Mouse (Mus musculus): ENCODE results near the gene Eml3. TPM values are rescaled to one million over a fixed set of nuclear protein-coding genes. Genes with fewer than 3 reads are reported as not detected.
A peak's percentile ranks its signal among the peaks of the same experiment; 100 is the strongest.
"Not testable (repeated sequence)": the region's sequence is repeated elsewhere in the genome, so short reads cannot be mapped to it uniquely, and the experiment has no call there.

The Eml3 gene
- total RNA-seq, 2 experiments from 2014 or later = 7.1 to 9.6 TPM

- 0 out of 2 replicates have a peak, but pooled peaks have one; percentile 15 for ATAC-seq (replicated peaks; ENCODE audit: low FRiP score, poor library complexity, severe bottlenecking)
Observed at GRCm38 (mm10) chr19:8944062-8944461, 14.7 kb downstream of the Eml3 start.

DNA sequence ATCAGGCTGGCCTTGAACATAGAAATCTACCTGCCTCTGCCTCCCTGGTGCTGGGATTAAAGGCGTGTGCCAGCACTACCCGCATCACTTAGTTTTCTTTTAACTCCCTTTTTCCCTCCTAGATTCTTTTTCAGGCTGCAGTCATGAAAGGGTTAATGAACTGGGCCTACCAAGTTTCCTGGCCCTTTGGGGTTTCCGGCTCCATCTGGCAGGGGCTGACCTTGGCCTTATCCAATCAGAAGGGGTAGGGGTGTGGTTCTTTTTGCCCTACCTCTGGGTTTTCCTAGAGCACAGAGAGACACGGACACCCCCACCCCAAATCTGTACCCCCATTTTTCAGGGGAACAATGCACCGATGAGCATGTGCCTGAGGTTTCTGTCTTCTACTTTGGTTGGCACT is 15.4 kb downstream of the Eml3 start:
- no peak for ATAC-seq (replicated peaks; ENCODE audit: low FRiP score, poor library complexity, severe bottlenecking)

DNA sequence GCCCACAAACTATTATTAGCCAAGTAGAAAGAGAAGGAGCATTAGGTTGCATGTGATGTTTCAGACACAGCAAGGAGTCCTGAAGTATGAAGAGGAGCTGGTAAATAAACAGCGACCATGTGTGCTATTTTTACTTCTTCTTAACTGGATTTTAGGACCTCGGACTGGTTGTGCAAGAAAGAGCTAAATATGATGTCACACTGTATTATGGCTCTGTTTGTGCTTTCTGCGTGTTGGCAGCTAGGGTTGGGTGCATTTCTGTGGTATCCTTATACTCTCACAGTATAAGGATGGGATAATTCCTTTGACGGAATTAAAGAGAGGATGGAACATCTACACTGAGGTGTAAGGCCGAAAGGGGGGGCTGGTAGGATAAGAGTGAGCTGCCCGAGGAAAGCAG is 15.9 kb downstream of the Eml3 start:
- no peak for ATAC-seq (replicated peaks; ENCODE audit: low FRiP score, poor library complexity, severe bottlenecking)

DNA sequence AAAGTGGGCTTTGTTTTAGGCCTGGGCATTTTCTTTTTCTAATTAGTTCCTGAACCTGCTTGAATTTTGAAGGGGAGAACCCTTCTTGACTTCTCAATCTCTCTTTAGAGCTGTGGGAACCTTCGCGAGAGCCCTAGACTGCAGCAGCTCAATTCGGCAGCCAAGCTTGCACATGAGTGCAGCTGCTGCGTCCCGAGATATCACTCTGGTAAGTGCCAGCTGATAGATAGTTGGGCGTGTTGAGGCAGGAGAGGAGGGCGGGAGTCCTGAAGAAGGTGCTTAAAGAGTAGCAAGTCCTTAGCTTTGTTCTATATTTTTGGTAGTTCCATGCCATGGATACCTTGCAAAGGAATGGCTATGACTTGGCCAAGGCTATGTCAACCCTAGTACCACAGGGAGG is 17.6 kb downstream of the Eml3 start:
- peak; percentile 80 for ATAC-seq (replicated peaks; ENCODE audit: low FRiP score, poor library complexity, severe bottlenecking)

- ATAC-seq (replicated peaks; ENCODE audit: low FRiP score, poor library complexity, severe bottlenecking) = no peak
Observed at GRCm38 (mm10) chr19:8950190-8950589, 20.8 kb downstream of the Eml3 start.

DNA sequence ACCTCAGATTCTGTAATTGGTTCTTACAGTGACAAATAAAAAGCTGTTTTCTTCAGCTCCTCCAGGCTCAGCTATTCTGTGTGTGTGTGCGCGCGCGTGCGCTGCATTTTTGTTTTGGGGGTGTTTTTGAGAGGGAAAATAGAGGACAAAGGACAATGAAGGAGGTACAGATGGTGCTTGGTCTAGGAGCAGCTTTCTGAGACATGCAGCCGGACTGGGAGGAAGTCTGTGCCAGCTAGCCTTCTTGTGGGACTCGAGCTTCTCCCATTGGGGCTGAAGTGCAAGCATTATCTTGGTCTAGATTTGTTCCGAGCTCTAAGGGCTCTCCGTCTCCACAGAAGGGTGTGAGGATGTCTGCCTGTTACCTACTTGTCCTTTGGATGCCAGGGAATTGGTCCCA is 22.9 kb downstream of the Eml3 start:
- no peak for ATAC-seq (replicated peaks; ENCODE audit: low FRiP score, poor library complexity, severe bottlenecking)

GRCm38 (mm10) chr19:8953135-8954039 is 24.0 kb downstream of the Eml3 start, which contains the start of gene Tut1:
Gene Tut1 (plus strand): TSS chr19:8953847.
- peak; percentile 96 for ATAC-seq (replicated peaks; ENCODE audit: low FRiP score, poor library complexity, severe bottlenecking)

DNA sequence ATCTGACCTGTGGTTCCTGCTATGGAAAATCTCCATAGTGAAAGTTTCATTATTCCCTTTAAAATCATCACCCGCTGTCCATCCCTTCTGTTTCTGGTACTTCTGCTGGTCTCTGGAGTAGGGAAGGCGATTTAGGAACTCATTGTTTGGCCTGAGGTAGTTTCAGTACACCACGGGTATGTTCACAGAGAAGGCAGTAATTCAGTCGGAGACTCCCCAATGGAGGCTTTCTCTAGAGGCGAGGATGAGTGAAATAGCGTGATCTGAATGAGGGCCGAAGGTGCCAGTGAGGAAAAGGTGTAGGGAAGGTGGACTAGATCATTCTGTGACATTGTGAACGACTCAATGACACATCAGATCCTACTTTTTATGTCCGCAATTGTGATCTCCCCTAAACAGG is 24.8 kb downstream of the Eml3 start:
- no peak for ATAC-seq (replicated peaks; ENCODE audit: low FRiP score, poor library complexity, severe bottlenecking)

DNA sequence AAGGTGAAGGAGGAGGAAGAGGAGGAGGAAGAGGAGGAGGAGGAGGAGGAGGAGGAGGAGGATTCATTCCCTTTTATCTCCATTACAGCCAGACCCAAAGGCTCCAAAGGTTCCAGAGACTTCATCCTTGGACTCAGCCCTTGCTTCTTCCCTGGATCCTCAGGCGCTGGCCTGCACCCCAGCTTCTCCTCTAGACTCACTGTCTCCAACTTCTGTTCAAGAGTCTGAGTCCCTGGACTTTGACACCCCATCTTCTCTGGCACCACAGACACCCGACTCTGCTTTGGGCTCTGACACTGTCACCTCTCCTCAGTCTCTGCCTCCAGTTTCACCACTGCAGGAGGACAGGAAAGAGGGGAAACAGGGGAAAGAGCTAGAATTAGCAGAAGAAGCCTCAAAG is 32.9 kb downstream of the Eml3 start:
- ATAC-seq (replicated peaks; ENCODE audit: low FRiP score, poor library complexity, severe bottlenecking) = no peak

DNA sequence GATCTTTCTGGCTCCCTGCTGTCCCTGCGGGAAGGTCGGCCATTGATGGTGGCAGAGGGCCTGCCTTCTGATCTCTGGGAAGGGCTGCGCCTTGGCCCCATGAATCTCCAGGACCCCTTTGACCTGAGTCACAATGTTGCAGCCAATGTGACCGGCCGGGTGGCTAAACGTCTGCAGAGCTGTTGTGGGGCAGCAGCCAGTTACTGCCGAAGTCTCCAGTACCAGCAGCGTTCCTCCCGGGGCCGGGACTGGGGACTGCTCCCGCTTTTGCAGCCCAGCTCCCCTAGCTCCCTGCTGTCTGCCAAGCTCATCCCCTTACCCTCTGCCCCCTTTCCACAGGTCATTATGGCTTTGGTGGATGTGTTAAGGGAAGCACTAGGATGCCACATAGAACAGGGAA is 35.7 kb downstream of the Eml3 start:
- ATAC-seq (replicated peaks; ENCODE audit: low FRiP score, poor library complexity, severe bottlenecking) = no peak

- no peak for ATAC-seq (replicated peaks; ENCODE audit: low FRiP score, poor library complexity, severe bottlenecking)
Observed at GRCm38 (mm10) chr19:8965771-8966170, 36.4 kb downstream of the Eml3 start.

DNA sequence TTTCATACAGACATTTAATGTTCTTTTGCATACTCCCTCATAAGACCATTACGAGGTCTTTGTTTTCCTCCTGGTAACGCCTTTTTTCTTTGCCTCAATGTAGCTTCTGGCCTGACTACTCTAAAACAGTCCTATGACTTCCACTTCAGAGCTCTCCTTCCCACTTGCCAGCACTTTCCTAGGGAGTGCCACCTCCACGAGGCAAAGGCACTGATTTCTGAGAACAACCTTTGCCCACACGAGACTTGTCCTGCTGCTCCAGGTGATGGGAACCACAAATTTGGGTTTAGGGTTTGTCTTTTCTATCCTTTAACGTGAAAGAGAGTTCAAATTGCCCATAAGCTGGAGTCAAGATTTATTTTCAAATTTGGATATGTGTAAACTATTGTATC is 36.8 kb downstream of the Eml3 start:
- ATAC-seq (replicated peaks; ENCODE audit: low FRiP score, poor library complexity, severe bottlenecking) = no peak

DNA sequence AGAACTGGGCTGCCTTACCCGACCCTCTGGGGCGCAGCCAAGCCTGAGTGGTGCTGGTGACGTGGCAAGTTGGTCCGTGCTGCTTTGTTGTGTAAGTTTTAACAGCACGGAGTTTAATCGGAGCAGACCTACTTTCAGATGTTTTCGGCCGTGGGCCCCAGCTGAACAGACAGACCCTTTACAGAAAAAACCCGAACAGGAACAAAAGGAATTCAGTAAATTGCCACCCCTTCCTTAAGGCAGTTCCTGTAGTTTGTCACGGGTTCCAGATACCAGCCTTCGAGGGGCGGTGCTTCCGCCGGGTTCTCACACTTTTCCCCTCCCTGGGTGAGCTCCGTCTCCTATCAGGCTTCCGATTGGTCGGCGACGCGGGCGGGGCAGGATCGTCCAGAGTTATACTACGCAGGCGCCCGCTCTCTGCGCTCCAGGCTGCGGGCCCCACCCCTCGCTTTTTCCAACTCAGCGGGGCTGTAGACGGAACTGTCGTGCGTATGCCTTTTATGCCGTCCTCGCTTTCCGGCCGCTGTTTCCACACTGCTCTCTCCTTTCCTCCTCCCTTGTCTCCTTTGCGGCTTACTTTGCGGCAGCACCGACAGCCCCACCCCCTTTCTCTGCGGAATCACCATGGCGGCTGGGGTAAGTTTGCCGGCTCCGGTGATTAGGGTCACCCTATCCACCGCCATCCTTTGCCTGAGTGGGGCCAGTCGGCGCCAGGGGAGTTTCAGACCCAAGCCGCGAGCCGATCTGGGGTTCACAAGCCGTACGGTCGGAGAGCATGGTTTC is 37.4 kb downstream of the Eml3 start, which contains the start of gene Eef1g:
TSS of gene Eef1g (plus strand) at position 452 of the 783 bp plus-strand sequence.
- peak; percentile 95 for ATAC-seq (replicated peaks; ENCODE audit: low FRiP score, poor library complexity, severe bottlenecking)

GRCm38 (mm10) chr19:8967373-8967743 is 38.0 kb downstream of the Eml3 start:
- no peak for ATAC-seq (replicated peaks; ENCODE audit: low FRiP score, poor library complexity, severe bottlenecking)

- no peak for ATAC-seq (replicated peaks; ENCODE audit: low FRiP score, poor library complexity, severe bottlenecking)
Observed at GRCm38 (mm10) chr19:8967893-8968292, 38.5 kb downstream of the Eml3 start.

- ATAC-seq (replicated peaks; ENCODE audit: low FRiP score, poor library complexity, severe bottlenecking) = not testable (repeated sequence)
Observed at GRCm38 (mm10) chr19:8972491-8972890, 43.1 kb downstream of the Eml3 start.

GRCm38 (mm10) chr19:8974638-8975037 is 45.3 kb downstream of the Eml3 start:
- no peak for ATAC-seq (replicated peaks; ENCODE audit: low FRiP score, poor library complexity, severe bottlenecking)

GRCm38 (mm10) chr19:8975491-8975890 is 46.1 kb downstream of the Eml3 start:
- no peak for ATAC-seq (replicated peaks; ENCODE audit: low FRiP score, poor library complexity, severe bottlenecking)

GRCm38 (mm10) chr19:8976535-8976934 is 47.2 kb downstream of the Eml3 start:
- peak; percentile 79 for ATAC-seq (replicated peaks; ENCODE audit: low FRiP score, poor library complexity, severe bottlenecking)

- ATAC-seq (replicated peaks; ENCODE audit: low FRiP score, poor library complexity, severe bottlenecking) = no peak
Observed at GRCm38 (mm10) chr19:8980771-8981170, 51.4 kb downstream of the Eml3 start.
